Mouse (Mus musculus): ENCODE results near the gene Dlg5. TPM values are rescaled to one million over a fixed set of nuclear protein-coding genes. Genes with fewer than 3 reads are reported as not detected.

The Dlg5 gene
- polyA plus RNA-seq, 1 experiment = 5.2 TPM

GRCm38 (mm10) chr14:24144421-24144820, 101.3 kb downstream of the Dlg5 start:
- WGBS = 58% methylated on average over 8 of the region's 8 CpGs
- Histone ChIP-seq H3K4me3 (replicated peaks; ENCODE audit: control insufficient read depth, low read depth, low read length) (no peak overlapping the region), H3K27ac (ENCODE audit: control insufficient read depth, insufficient read depth, low read depth, low read length, poor library complexity) (no peak overlapping the region), H3K4me1 (ENCODE audit: control insufficient read depth, insufficient read depth, low read length) (no peaks in the 10 kb centered on the region)
- TF ChIP-seq CTCF (IDR thresholded peaks at IDR 0.05; ENCODE audit: control insufficient read depth, insufficient read depth, low read length) (no peak), POLR2A (IDR thresholded peaks at IDR 0.05; ENCODE audit: borderline replicate concordance, control insufficient read depth, low read depth, low read length) (no peak)

GRCm38 (mm10) chr14:24142926-24143430, 102.7 kb downstream of the Dlg5 start:
- Histone ChIP-seq H3K27ac (ENCODE audit: control insufficient read depth, insufficient read depth, low read depth, low read length, poor library complexity) (no peak overlapping the region), H3K4me3 (replicated peaks; ENCODE audit: control insufficient read depth, low read depth, low read length) (no peak overlapping the region), H3K4me1 (ENCODE audit: control insufficient read depth, insufficient read depth, low read length) (no peaks in the 10 kb centered on the region)
- TF ChIP-seq CTCF (IDR thresholded peaks at IDR 0.05; ENCODE audit: control insufficient read depth, insufficient read depth, low read length) = no peak
- TF ChIP-seq POLR2A (IDR thresholded peaks at IDR 0.05; ENCODE audit: borderline replicate concordance, control insufficient read depth, low read depth, low read length) = no peak
- 66% methylated on average over 3 of the region's 3 CpGs for WGBS

GRCm38 (mm10) chr14:24141727-24142126, 104.0 kb downstream of the Dlg5 start:
- H3K4me1 ChIP-seq (ENCODE audit: control insufficient read depth, insufficient read depth, low read length) = no peaks in the 10 kb centered on the region
- 80% methylated on average over 3 of the region's 3 CpGs for WGBS
- no peak overlapping the region for H3K4me3 ChIP-seq (replicated peaks; ENCODE audit: control insufficient read depth, low read depth, low read length)
- no peak for TF ChIP-seq CTCF (IDR thresholded peaks at IDR 0.05; ENCODE audit: control insufficient read depth, insufficient read depth, low read length)
- no peak for TF ChIP-seq POLR2A (IDR thresholded peaks at IDR 0.05; ENCODE audit: borderline replicate concordance, control insufficient read depth, low read depth, low read length)
- no peak overlapping the region for H3K27ac ChIP-seq (ENCODE audit: control insufficient read depth, insufficient read depth, low read depth, low read length, poor library complexity)

- no peak for TF ChIP-seq POLR2A (IDR thresholded peaks at IDR 0.05; ENCODE audit: borderline replicate concordance, control insufficient read depth, low read depth, low read length)
- no peak for TF ChIP-seq CTCF (IDR thresholded peaks at IDR 0.05; ENCODE audit: control insufficient read depth, insufficient read depth, low read length)
- Histone ChIP-seq H3K4me3 (replicated peaks; ENCODE audit: control insufficient read depth, low read depth, low read length) (no peak overlapping the region), H3K4me1 (ENCODE audit: control insufficient read depth, insufficient read depth, low read length) (no peaks in the 10 kb centered on the region), H3K27ac (ENCODE audit: control insufficient read depth, insufficient read depth, low read depth, low read length, poor library complexity) (peak overlapping the region; percentile 34; the same call in 1 of the 2 replicates)
- WGBS = 49% methylated on average over 8 of the region's 8 CpGs
Observed at GRCm38 (mm10) chr14:24140297-24140812, 105.4 kb downstream of the Dlg5 start.

GRCm38 (mm10) chr14:24136908-24137307, 108.8 kb downstream of the Dlg5 start:
- Histone ChIP-seq H3K27ac (ENCODE audit: control insufficient read depth, insufficient read depth, low read depth, low read length, poor library complexity) (no peak overlapping the region), H3K4me3 (replicated peaks; ENCODE audit: control insufficient read depth, low read depth, low read length) (no peak overlapping the region), H3K4me1 (ENCODE audit: control insufficient read depth, insufficient read depth, low read length) (no peaks in the 10 kb centered on the region)
- no peak for TF ChIP-seq POLR2A (IDR thresholded peaks at IDR 0.05; ENCODE audit: borderline replicate concordance, control insufficient read depth, low read depth, low read length)
- WGBS = 76% methylated on average over 11 of the region's 11 CpGs

DNA sequence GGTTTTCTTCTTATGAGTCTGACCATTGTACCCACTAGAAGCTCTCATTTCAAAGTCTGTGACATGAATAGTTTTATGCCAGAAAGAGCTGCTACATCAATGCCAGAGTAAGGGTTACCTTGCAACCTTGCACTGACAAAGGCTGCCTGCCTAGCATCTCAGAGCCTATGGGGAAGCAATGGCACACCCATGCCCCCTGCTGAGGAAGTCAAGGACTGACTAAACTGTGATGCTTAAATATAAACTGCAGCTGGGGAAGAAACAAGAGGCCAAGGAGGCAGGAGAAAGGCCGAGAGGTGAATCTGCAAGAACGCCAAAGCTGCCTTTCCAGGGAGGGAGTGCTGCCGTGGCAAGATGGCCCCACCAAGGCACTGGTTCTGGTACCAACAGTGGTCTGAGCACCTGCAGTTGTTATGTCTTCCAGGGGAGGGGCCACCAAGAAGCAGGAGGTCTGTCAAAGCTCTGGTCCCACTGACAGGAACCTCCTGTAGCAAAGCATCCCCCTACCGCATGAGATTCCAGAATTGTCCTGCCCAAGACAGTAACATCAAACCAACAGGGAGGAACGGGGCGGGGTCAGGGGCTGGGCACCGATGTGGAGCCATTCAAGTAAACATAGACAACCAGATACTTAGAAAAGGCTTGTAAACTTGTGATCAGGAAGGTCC, 111.0 kb downstream of the Dlg5 start:
- TF ChIP-seq POLR2A (IDR thresholded peaks at IDR 0.05; ENCODE audit: borderline replicate concordance, control insufficient read depth, low read depth, low read length) = no peak
- no peak for TF ChIP-seq CTCF (IDR thresholded peaks at IDR 0.05; ENCODE audit: control insufficient read depth, insufficient read depth, low read length)
- WGBS = 71% methylated on average over 7 of the region's 7 CpGs
- no peak overlapping the region for H3K4me3 ChIP-seq (replicated peaks; ENCODE audit: control insufficient read depth, low read depth, low read length)

GRCm38 (mm10) chr14:24133801-24134200, 111.9 kb downstream of the Dlg5 start:
- WGBS = 83% methylated on average over 8 of the region's 8 CpGs
- TF ChIP-seq CTCF (IDR thresholded peaks at IDR 0.05; ENCODE audit: control insufficient read depth, insufficient read depth, low read length) (no peak), POLR2A (IDR thresholded peaks at IDR 0.05; ENCODE audit: borderline replicate concordance, control insufficient read depth, low read depth, low read length) (no peak)
- Histone ChIP-seq H3K4me1 (ENCODE audit: control insufficient read depth, insufficient read depth, low read length) (no peaks in the 10 kb centered on the region), H3K4me3 (replicated peaks; ENCODE audit: control insufficient read depth, low read depth, low read length) (no peak overlapping the region), H3K27ac (ENCODE audit: control insufficient read depth, insufficient read depth, low read depth, low read length, poor library complexity) (no peak overlapping the region)

More for the DNA sequence above, 111.0 kb downstream of the Dlg5 start:
- no peaks in the 10 kb centered on the region for H3K4me1 ChIP-seq (ENCODE audit: control insufficient read depth, insufficient read depth, low read length)
- no peak overlapping the region for H3K27ac ChIP-seq (ENCODE audit: control insufficient read depth, insufficient read depth, low read depth, low read length, poor library complexity)

- no peaks in the 10 kb centered on the region for H3K4me1 ChIP-seq (ENCODE audit: control insufficient read depth, insufficient read depth, low read length)
- 43% methylated on average over 4 of the region's 4 CpGs for WGBS
- no peak overlapping the region for H3K4me3 ChIP-seq (replicated peaks; ENCODE audit: control insufficient read depth, low read depth, low read length)
- TF ChIP-seq POLR2A (IDR thresholded peaks at IDR 0.05; ENCODE audit: borderline replicate concordance, control insufficient read depth, low read depth, low read length) = no peak
- TF ChIP-seq CTCF (IDR thresholded peaks at IDR 0.05; ENCODE audit: control insufficient read depth, insufficient read depth, low read length) = no peak
- H3K27ac ChIP-seq (ENCODE audit: control insufficient read depth, insufficient read depth, low read depth, low read length, poor library complexity) = no peak overlapping the region
Observed at GRCm38 (mm10) chr14:24132092-24132491, 113.6 kb downstream of the Dlg5 start.
